Mouse (Mus musculus): ENCODE results near the gene Pde8b.

Pde8b gene

GRCm38 (mm10) chr13:95081082-95081481 lies 169.1 kb downstream of the Pde8b start:
- DNase-seq (ENCODE audit: low spot score) = no peak

GRCm38 (mm10) chr13:95078492-95078891 lies 171.6 kb downstream of the Pde8b start:
- no peak for DNase-seq (ENCODE audit: low spot score)

GRCm38 (mm10) chr13:95077688-95078087 lies 172.4 kb downstream of the Pde8b start:
- DNase-seq (ENCODE audit: low spot score) = no peak

GRCm38 (mm10) chr13:95076142-95076541 lies 174.0 kb downstream of the Pde8b start:
- no peak for DNase-seq (ENCODE audit: low spot score)

DNA sequence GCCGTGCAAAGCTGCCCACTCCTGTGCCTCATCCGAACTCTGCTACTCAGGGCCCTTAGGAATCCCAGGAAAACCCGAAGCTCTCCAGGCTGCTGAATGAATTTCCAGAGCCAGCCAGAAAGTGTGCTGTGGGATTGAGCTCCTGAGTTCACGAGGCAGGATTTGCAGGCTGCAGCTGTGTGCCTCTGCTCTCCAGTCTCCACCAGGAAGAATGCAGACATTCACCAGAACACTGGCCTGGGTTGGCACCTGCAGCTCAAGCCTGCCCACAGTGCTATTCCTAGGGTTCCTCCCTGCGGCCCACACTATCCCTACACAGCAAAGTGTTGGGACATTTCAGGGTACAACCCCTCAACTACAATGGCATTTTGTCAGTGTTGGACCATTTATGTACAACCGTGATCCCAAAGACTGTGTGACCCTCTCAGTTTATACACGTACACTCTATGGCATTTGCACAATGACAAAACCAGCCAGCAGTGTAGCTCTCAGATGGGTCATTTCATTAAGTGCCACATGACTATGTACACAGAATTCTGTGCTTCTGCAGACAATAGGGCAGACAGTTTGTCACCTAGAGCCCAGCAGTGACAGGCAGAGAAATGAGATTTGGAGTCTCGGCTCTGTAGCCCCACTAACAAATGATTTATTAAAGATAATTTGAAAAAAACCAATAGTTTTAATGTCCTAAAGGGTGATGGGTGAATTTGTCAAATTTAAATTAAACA lies 176.5 kb downstream of the Pde8b start:
- DNase-seq (ENCODE audit: low spot score) = no peak

DNA sequence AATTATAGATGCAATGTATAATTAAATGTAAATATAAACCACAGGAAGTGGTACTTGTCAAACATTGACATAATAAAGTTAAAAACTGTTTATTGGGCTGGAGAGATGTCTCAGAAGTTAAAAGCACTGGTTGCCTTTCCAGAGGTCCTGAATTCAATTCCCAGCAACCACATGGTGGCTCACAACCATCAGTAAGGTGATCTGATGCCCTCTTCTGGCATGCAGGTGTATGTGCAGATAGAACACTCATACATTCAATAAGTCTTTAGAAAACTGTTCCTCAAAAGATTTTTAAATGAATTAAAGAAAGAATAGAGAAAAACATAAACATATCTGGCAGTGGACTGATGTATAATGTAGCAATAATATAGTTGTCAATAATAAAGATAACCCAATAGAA lies 179.9 kb downstream of the Pde8b start:
- no peak for DNase-seq (ENCODE audit: low spot score)

GRCm38 (mm10) chr13:95067854-95068253 lies 182.3 kb downstream of the Pde8b start:
- no peak for DNase-seq (ENCODE audit: low spot score)

- peak; percentile 22 for DNase-seq (ENCODE audit: low spot score)
Observed at GRCm38 (mm10) chr13:95063390-95064017, 186.6 kb downstream of the Pde8b start.

- no peak for DNase-seq (ENCODE audit: low spot score)
Observed at GRCm38 (mm10) chr13:95058885-95059284, 191.3 kb downstream of the Pde8b start.

DNA sequence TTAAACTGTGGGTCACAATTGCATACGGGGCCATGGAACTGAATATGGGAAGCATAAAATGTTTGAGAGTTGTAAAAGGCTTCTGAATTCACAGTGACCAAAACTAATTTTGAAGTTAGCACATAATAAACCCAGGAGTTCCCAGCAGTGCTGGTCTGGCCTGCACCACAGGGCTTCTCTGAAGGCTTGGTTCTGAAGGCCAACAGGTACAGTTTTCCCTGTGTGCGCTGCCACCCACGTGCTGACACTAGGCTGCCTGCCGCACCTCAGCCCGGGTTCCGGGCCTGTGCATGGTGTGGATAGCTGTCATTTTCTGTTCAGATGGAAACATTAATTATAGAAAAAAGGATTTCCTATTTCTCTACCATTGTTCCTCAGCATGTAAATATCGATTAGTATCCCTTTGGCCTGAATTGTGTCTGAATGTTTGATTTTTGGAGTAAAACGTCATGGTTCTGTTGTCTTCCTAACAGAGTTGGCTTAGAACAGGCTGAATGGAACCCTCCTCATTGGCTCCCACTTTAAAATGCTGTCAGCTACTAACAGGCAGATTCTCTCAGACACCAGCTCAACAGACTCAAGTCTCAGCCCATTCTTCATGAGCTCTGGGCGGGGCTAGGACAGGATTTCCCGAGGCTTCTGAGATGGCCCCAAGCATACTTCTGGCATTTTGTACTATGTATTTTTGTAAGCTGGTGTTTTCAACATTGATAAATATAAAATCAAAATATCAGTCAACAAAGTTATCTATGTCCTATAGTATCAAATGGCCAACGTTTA lies 193.4 kb downstream of the Pde8b start:
- DNase-seq (ENCODE audit: low spot score) = no peak

GRCm38 (mm10) chr13:95055742-95056388 lies 194.3 kb downstream of the Pde8b start:
- no peak for DNase-seq (ENCODE audit: low spot score)

DNA sequence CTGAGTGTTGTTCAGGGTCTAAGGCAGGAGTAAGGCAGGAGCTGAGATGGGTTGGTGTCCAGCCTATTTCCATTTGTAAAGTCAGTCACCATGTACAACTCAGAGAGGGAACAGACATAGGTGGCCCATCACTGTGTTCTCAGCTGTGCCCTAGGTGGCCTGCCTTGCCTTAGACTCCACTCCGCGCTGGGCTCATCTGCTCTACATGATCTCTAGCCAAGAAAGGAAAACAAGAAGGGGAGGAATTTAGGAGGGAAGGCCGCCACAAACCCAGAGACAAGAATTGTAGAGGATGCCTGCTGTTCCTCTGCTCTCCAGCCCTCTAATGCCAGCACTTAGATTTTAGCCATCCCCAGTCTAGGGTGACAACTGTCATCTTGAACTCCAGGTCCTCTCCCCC lies 197.7 kb downstream of the Pde8b start:
- no peak for DNase-seq (ENCODE audit: low spot score)

- DNase-seq (ENCODE audit: low spot score) = no peak
Observed at GRCm38 (mm10) chr13:95050398-95050797, 199.7 kb downstream of the Pde8b start.

DNA sequence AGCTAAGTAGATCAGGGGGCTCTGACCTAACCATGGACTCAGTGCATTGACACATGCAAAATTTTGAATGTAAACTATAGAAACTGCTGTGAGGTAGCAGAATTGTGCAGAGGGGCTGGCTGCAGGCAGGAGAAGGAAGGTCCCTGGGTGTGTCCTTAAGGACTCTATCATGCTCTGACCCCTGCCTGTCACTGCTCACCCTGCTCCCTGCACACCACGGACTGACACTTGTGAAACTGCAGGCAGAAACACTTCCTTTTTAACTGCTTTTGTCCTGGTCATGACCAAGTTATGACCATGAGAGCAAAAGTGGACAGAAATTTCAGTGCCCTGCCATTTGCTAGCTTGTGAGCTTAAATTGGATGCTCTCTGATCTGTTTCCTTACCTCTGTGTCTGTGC lies 206.0 kb downstream of the Pde8b start:
- DNase-seq (ENCODE audit: low spot score) = no peak

- DNase-seq (ENCODE audit: low spot score) = no peak
Observed at GRCm38 (mm10) chr13:95040140-95040738, 209.9 kb downstream of the Pde8b start.

- no peak for DNase-seq (ENCODE audit: low spot score)
Observed at GRCm38 (mm10) chr13:95038200-95038599, 211.9 kb downstream of the Pde8b start.

GRCm38 (mm10) chr13:95034715-95035114 lies 215.4 kb downstream of the Pde8b start:
- no peak for DNase-seq (ENCODE audit: low spot score)

GRCm38 (mm10) chr13:95034094-95034493 lies 216.0 kb downstream of the Pde8b start:
- DNase-seq (ENCODE audit: low spot score) = no peak

DNA sequence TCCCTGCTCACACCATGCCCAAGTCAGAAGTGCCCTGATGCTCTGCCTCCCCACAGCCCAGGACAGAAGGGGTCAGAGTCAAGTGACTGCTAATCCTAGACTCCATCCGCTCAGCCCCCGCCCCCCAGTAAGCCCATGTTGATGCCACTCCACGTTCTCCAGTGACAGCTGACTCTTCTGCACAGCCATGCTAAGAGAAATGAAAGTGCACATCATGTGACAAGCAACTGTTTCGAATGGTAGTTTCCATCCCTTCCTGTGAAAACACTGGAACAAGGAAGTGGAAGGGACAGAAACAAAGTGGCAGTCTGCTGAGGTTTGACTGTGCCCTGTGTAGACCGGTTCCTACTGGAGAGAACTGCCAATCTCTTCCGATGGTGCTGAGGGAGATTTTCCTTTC lies 217.2 kb downstream of the Pde8b start:
- DNase-seq (ENCODE audit: low spot score) = no peak

- no peak for DNase-seq (ENCODE audit: low spot score)
Observed at GRCm38 (mm10) chr13:95032127-95032831, 217.9 kb downstream of the Pde8b start.

GRCm38 (mm10) chr13:95030828-95031227 lies 219.3 kb downstream of the Pde8b start:
- no peak for DNase-seq (ENCODE audit: low spot score)

Data from T-cell, adult 2 months (primary cell).